Mouse (Mus musculus): ENCODE measurements around the gene Pnma1.

Gene Pnma1

GRCm38 (mm10) chr12:84178052-84178451, 29.8 kb upstream of the Pnma1 start:
- no peak for DNase-seq (ENCODE audit: low read depth)

GRCm38 (mm10) chr12:84176886-84177765, 28.8 kb upstream of the Pnma1 start:
- no peak for DNase-seq (ENCODE audit: low read depth)

DNA sequence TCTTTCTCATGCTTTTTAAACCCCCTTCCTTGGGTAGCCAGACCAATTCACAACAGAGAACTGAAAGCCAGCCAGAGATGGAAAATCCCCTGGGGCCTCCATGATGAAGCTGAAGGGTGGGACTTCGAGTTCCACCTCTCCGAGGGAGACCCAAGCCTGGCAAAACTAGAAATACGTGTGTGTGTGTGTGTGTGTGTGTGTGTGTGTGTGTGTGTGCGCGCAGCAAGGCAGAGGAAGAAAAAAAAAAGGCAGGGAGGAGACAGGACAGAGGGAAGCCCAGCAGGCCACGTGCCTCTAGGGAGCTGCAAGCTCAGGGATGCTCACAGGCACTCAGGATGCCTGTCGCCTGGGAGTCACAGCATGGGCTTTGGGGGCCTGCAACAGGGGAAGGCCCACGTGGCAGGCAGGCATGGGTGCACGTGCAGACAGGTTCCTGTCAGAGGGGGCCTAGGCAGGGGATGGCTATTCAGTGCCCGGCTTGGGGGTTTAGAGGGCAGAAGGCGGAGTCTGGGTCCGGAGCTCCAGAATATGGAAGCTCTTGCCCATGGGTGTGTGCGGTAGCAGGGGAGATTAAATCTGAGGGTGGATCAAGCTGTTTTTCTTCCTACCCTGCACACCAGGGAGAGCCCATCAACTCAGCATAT, 28.0 kb upstream of the Pnma1 start:
- DNase-seq (ENCODE audit: low read depth): no peak

DNA sequence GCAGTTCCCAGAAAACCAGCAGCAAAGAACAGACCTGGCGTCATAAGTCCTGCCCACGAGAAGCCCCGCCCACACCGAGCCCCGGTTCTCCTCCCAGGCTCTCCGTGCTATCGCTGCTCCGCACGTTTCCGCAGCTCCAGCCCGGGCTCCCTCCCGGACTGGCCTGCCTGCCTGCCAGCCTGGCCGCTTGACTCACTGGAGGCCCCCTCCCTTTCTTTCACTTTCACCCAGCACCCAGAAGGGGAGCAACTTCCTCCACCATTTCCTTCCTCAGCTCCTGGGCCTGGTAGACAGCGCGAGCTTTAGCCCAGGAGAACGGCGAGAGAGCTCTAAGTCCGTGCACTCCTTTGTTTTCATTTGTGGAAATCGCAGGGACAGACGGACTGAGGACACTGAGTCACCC, 27.4 kb upstream of the Pnma1 start:
- DNase-seq (ENCODE audit: low read depth): peak; percentile 87

- peak; percentile 88 for DNase-seq (ENCODE audit: low read depth)
Measured at GRCm38 (mm10) chr12:84174871-84175270, 26.6 kb upstream of the Pnma1 start.

DNA sequence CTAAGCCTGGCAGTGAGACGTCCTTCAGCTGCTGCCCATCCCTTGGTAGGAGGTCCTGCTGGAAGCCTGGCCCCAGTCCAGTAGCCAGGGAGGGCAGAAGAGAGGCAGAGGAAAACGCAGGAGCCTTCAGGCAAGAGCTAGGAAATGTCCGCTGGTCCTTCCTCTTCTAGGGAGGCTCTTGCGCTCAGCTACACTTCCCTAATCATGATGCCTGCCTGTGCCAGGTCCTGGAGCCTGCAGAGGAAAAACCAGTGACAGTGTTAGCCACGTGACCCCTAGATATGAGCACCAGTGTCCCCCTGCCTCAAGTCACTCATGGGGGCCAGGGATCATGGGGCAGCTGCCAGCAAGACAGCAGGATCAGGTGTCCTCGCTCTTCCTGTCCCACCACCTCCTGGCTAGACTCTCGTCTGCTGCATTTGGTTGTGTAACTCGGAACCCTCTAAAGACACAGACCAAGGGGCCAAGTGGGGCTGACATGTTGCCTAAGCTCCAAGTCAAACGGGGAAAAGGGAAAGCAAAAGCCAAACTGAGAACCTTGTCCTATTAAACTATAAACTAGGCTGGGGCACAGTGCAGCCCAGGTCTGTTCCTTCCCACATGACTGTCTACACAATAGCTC, 26.0 kb upstream of the Pnma1 start:
- no peak for DNase-seq (ENCODE audit: low read depth)

- no peak for DNase-seq (ENCODE audit: low read depth)
Measured at GRCm38 (mm10) chr12:84173309-84173915, 25.1 kb upstream of the Pnma1 start.

DNA sequence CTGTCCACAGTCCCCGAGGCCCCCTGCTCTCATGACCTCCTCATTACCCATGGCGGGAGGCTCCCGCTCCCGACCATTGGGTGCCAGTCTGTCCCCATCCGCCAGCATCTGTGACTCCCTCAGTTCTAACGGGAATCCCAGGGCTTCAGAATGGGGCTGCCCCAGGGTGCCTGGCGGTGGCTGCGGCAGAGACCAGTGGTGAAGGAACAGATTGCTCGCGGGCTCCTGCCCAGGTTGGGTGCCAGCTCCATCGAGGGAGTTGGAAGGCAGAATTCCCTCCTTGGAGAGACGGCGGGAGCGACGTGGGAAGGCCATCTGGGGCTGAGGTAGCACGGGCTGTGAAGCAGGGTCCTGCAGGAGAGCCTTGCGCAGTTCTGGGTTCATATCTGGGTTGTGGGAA, 24.6 kb upstream of the Pnma1 start:
- no peak for DNase-seq (ENCODE audit: low read depth)

GRCm38 (mm10) chr12:84172216-84172615, 23.9 kb upstream of the Pnma1 start:
- no peak for DNase-seq (ENCODE audit: low read depth)

DNA sequence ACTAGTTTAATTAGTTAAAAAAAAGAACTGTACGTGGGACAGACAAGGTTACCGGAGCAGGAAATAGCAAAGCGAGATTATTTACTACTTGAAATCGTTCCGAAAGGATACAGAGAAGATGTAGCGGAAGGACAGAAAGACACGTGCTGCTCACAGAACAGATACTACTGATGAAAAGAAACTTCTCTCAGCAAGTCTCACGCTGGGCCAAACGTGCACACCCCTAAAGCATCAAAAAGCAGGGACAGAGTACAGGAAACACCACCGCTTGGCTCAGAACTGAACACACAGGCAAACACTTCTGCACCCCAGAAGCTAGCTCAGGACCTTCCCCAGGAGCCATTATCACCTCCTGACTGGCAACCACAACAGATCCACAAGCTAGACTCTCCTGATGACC, 22.3 kb upstream of the Pnma1 start:
- DNase-seq (ENCODE audit: low read depth): no peak

DNA sequence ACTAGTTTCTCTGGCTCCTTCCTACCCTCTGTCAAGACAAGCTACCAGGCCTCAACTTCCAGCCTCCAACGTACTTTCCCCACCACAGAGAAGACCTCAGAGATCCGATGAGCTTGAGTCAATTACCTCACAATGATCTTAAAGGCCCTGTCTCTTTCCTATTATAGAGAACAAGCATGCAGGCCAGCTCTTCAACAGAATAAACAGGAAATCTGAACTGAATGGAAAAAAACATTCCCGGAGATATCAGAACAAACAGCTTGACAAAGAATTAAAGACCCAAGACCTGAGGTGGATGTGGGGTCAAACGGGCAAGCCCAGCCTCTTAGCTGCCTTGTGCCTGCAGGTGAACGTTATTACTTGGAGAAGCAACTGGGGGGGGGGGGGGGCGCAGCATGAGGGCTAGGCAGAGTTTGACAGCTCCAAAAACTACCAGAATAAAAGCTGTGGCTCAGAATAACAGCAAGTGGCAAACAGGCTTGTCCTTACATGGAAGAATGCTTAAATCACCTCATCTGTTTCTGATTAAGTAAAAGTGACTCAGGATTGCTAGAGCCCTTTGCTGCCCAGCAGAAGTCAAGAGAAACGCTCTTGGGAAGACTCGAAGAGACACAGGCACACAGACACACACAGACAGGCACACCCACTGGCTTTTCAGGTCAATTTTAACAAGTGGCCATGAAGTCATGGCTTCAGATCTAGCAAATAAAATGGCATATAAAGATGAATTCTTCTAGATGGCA, 17.5 kb upstream of the Pnma1 start:
- no peak for DNase-seq (ENCODE audit: low read depth)

DNA sequence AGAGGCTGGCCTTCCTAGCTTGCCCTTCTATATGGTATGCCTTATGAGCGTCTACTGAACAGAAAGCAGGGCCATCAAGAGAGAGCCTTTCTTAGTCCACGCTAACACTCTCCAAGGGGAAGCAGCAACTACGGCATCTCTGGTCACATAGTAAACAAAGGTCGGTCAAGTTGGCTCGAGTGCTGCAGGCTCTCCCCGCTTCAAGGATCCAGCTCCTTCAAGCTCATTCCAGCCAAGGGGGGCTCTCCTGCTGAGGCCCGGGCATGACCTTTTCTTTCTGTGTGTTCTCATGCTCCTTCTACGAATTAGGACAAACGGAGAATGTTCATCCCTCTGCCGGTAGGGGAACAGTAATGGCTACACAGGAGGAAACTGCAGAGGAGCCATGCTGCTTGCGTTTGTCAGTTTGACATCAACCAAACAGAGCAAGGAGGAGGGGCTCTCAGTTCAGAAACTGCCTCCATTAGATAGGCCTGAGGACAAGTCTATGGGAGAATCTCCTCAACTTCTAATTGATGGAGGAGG, 15.4 kb upstream of the Pnma1 start:
- DNase-seq (ENCODE audit: low read depth): no peak

GRCm38 (mm10) chr12:84163133-84163532, 14.8 kb upstream of the Pnma1 start:
- DNase-seq (ENCODE audit: low read depth): no peak

DNA sequence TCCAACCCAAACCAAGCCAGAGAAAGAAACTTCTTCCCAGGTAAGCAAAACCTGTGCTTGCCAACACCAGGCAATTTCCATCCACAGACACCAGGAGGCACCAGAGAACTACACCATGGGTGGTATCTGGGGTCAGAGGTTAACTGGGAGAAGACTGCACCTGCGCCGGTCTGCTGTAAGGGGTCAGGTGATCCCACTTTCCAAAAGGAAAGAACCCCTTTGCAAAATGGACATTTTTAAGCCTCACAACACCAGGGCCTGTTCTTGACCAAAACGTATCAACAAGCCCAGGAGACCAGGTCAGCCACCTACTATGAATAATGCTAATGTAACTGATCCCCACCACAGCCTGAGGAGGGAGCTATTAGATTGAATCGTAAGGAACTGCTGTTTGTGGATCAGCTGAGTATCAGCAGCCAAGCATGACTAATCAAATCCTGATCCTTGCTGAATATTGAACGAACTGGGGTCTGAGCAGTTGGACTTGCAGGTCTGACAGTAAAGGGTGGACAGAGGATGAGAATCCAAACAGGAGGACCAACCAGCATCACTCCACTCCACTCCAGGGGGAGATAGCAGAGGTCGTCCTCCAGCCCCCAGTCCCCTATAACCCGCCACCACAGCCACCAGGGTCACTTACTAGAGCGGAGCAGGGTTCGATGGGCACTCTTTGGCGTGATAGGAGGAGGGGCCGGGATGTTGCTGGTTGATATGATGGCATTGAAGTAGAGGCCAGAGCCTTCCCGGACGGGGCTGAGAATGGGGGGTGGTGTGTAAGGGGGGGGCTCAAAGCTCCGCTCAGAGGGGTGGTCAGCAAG, 13.5 kb upstream of the Pnma1 start:
- DNase-seq (ENCODE audit: low read depth): no peak

DNA sequence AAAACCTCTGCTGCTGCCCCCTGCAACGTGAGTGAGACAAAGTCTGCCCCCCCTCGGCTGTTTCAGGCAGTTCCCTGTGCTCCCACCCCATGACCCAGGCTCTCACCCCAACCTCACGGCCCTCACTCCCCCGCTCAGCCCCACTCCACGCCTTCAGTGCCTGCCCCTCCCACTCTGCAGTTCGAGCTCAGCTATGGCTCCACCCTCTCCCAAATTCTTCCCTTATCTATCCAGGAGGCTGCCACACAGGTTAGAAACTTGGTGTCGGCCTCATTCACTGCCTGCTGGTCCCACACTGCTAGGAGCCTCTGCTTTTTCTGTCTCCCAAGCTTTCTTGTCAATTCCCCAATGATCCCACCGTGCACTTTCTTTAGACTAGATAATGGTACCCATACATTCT, 12.8 kb upstream of the Pnma1 start:
- DNase-seq (ENCODE audit: low read depth): no peak

DNA sequence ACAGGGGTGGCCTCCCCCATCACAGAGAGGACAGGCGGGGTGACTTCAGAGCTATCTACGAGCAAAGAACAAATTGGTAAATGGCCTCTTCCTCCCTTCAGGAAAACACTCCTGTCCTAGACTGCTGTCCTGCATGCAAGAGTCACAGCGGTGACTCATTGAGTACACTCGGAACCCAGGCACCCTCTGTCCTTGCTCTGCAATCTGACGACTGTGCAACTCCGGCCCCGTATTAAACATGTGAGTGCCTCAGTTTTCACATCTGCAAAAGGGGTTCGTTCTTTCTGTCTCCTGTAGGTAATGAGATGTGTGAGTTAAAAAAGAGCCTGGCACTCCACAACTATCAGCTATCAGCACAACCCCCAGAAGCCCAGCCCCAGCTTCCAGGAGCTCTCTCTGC, 12.2 kb upstream of the Pnma1 start:
- no peak for DNase-seq (ENCODE audit: low read depth)

GRCm38 (mm10) chr12:84158156-84158555, 9.9 kb upstream of the Pnma1 start:
- no peak for DNase-seq (ENCODE audit: low read depth)

GRCm38 (mm10) chr12:84156210-84156609, 7.9 kb upstream of the Pnma1 start:
- no peak for DNase-seq (ENCODE audit: low read depth)

- no peak for DNase-seq (ENCODE audit: low read depth)
Measured at GRCm38 (mm10) chr12:84155523-84155871, 7.2 kb upstream of the Pnma1 start.

- no peak for DNase-seq (ENCODE audit: low read depth)
Measured at GRCm38 (mm10) chr12:84154786-84155522, 6.7 kb upstream of the Pnma1 start.
